Mouse (Mus musculus) limb, embryonic 11.5 days (tissue): ENCODE measurements around the gene Arih2. TPM values are rescaled to one million over a fixed set of nuclear protein-coding genes. Genes with fewer than 3 reads are reported as not detected.

Experiments used
- ATAC-seq: fragments of 200-750 bp; cut with Nextera tagmentation; 2 replicates; pipeline ENCODE4 v1.8.0; 2017; ENCODE audit warnings: low read depth; ENCODE audit not compliant: insufficient number of reproducible peaks, low FRiP score, low TSS enrichment
- DNase-seq: peaks from one replicate; pipeline ENCODE4 v3.0.0-alpha.2; 2015; ENCODE audit warnings: low spot score
- H3K27ac ChIP-seq: fragments of 300-500 bp; sonication (generic); replicated peaks from 2 replicates; pipeline ENCODE4 v1.5.1; 2014; ENCODE audit warnings: low read depth, mild to moderate bottlenecking, low read length
- H3K27me3 ChIP-seq: fragments of 300-500 bp; sonication (generic); 2 replicates; pipeline ENCODE4 v1.6.1; 2014; ENCODE audit warnings: mild to moderate bottlenecking, low read length, mixed read lengths; ENCODE audit not compliant: control insufficient read depth, insufficient read depth
- H3K36me3 ChIP-seq: fragments of 300-500 bp; sonication (generic); 2 replicates; pipeline ENCODE4 v1.6.1; 2014; ENCODE audit warnings: mild to moderate bottlenecking, low read length, moderate library complexity, mixed read lengths; ENCODE audit not compliant: control insufficient read depth, insufficient read depth
- H3K4me1 ChIP-seq: fragments of 300-500 bp; sonication (generic); 2 replicates; pipeline ENCODE4 v1.6.1; 2014; ENCODE audit warnings: low read length, mixed read lengths; ENCODE audit not compliant: control insufficient read depth, insufficient read depth
- H3K4me2 ChIP-seq: fragments of 300-500 bp; sonication (generic); 2 replicates; pipeline ENCODE4 v1.6.1; 2014; ENCODE audit warnings: low read depth, mild to moderate bottlenecking, moderate library complexity; ENCODE audit not compliant: severe bottlenecking
- H3K4me3 ChIP-seq: fragments of 300-500 bp; sonication (generic); 2 replicates; pipeline ENCODE4 v1.5.1; 2014; ENCODE audit warnings: low read depth, low read length
- H3K9ac ChIP-seq: fragments of 300-500 bp; sonication (generic); 2 replicates; pipeline ENCODE4 v1.6.1; 2014; ENCODE audit warnings: mild to moderate bottlenecking, low read length
- H3K9me3 ChIP-seq: fragments of 300-500 bp; sonication (generic); 2 replicates; pipeline ENCODE4 v1.6.1; 2016; ENCODE audit warnings: low read length; ENCODE audit not compliant: control insufficient read depth
- WGBS: fragments of 180-500 bp; shearing (Covaris S2); extraction: QIAGEN DNeasy Blood & Tissue Kit; methylation state at CpG from one replicate; pipeline ENCODE4 v1.1.7; 2014; 5-methylcytosine and 5-hydroxymethylcytosine counted together
- polyA plus RNA-seq: library from polyadenylated mRNA; unstranded; fragments of >200 nt; fragmentation: Nextera tagmentation; extraction: Ambion mirVana; gene quantifications from 2 replicates; pipeline ENCODE4 v1.2.1, GENCODE M21; 2014

Gene Arih2
- polyA plus RNA-seq, 1 experiment from 2014 or later = 45.0 TPM

GRCm38 (mm10) chr9:108566815-108567776, 82.1 kb downstream of the Arih2 start, which contains the start of gene Ndufaf3:
Gene Ndufaf3, minus strand, starts transcription at chr9:108567434.
- Histone ChIP-seq H3K27ac (peak within 1 kb of the TSS; percentile 66), H3K4me3 (peak within 1 kb of the TSS; percentile 76), H3K4me1 (peaks cover 17% of the 10 kb centered on the region), H3K4me2 (peak within 1 kb of the TSS; percentile 89), H3K27me3 (no peaks in the 10 kb centered on the region), H3K9ac (peak within 1 kb of the TSS; percentile 76), H3K36me3 (peaks cover 12% of the 10 kb centered on the region), H3K9me3 (no peaks in the 10 kb centered on the region)
- ATAC-seq = peak; percentile 80
- WGBS = under 1% methylated on average over 73 of the region's 73 CpGs
- peak; percentile 97 for DNase-seq

DNA sequence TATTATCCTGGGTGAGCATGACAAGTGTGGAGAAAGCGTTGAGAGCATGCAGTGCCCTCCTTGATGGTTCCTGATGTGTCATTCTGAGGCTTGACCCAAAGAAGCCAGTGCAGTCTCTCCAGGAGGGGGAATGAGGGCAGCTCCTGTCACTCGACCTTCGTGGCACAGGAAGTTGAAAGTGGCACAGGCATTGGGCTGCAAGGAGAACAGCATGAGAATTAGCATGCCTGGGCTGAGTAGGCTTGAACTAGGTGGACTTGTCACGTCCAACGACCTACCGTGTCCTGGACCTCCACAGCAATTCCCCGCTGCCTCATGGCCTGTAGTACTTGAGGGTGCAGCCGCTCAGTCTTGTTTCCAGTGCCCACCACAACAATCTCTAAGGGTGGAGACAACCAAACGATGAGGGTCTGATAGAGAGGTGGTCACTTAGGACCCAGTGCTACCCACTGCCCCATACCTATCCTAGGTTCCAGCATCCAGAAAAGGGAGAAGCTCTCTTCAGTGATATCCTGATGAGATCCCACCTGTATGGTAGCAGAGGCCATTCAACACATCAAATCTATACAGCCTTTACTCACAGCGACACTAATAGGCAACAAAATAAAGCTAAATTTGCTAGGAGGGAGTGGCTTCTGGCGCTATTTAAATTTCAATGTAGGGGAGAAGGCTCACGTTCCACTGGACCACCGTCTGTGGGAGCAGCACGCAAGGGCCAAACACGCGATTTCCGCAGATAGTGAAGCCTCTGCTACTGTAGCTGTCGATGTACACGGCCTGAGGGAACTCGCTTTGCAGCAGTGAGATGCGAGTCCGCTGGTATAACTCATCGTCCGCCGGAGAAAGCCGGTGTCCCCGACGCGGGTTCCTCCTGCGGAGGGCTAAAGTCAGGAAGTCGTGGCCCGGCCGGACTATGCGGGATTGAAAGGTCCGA, 83.0 kb downstream of the Arih2 start:
- peak; percentile 24 for DNase-seq

GRCm38 (mm10) chr9:108564131-108564530, 85.1 kb downstream of the Arih2 start:
- 88% methylated on average over 7 of the region's 7 CpGs for WGBS
- Histone ChIP-seq H3K27me3 (no peaks in the 10 kb centered on the region), H3K4me2 (no peak overlapping the region), H3K4me1 (peaks cover 18% of the 10 kb centered on the region), H3K36me3 (peaks cover 9% of the 10 kb centered on the region), H3K9ac (no peak overlapping the region), H3K4me3 (no peak overlapping the region), H3K9me3 (no peaks in the 10 kb centered on the region), H3K27ac (no peak overlapping the region)
- ATAC-seq = no peak
- no peak for DNase-seq

More for the DNA sequence above, 83.0 kb downstream of the Arih2 start:
- peaks cover 7% of the 10 kb centered on the region for H3K36me3 ChIP-seq
- no peak for ATAC-seq
- H3K9me3 ChIP-seq = no peaks in the 10 kb centered on the region
- no peaks in the 10 kb centered on the region for H3K27me3 ChIP-seq
- H3K4me1 ChIP-seq = peaks cover 24% of the 10 kb centered on the region
- WGBS = 13% methylated on average over 35 of the region's 35 CpGs
- peak overlapping the region; percentile 89 for H3K4me2 ChIP-seq
- H3K9ac ChIP-seq = peak overlapping the region; percentile 76
- peak overlapping the region; percentile 66; the same call in 1 of the 2 replicates for H3K27ac ChIP-seq
- H3K4me3 ChIP-seq = peak overlapping the region; percentile 76

DNA sequence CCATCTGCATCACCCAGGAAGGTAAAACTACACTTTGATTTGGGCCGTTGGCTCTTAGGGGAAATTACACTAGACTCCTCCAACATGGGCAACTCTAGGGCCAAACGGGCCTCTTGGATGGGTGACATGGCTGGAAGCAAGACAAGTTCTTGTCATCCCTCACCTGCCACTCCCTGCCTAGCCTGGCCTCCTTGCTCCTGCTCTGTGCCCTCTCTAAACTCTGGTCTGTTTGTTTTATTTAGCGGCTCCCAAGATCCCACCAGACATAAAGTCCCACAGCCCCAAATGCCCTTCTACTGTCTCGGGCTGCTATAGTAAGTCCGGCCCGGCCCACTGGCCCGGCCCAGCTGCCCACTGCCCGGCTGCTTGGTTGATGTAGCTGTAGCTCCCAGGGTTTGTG, 85.5 kb downstream of the Arih2 start:
- no peaks in the 10 kb centered on the region for H3K9me3 ChIP-seq
- DNase-seq = no peak
- WGBS = 92% methylated on average over 8 of the region's 8 CpGs
- no peak overlapping the region for H3K4me2 ChIP-seq
- H3K4me1 ChIP-seq = peaks cover 18% of the 10 kb centered on the region
- no peak overlapping the region for H3K27ac ChIP-seq
- no peaks in the 10 kb centered on the region for H3K27me3 ChIP-seq
- no peak overlapping the region for H3K9ac ChIP-seq
- no peak for ATAC-seq
- peaks cover 13% of the 10 kb centered on the region for H3K36me3 ChIP-seq
- H3K4me3 ChIP-seq = no peak overlapping the region

GRCm38 (mm10) chr9:108560227-108560841, 88.9 kb downstream of the Arih2 start, which contains the start of gene Impdh2:
Gene Impdh2, plus strand, starts transcription at chr9:108560286.
- ATAC-seq = peak; percentile 98
- Histone ChIP-seq H3K4me2 (peak within 1 kb of the TSS; percentile 75), H3K4me1 (peaks cover 10% of the 10 kb centered on the region), H3K36me3 (peaks cover 32% of the 10 kb centered on the region), H3K9me3 (no peaks in the 10 kb centered on the region), H3K9ac (peak within 1 kb of the TSS; percentile 72), H3K4me3 (peak within 1 kb of the TSS; percentile 56), H3K27me3 (no peaks in the 10 kb centered on the region), H3K27ac (peak within 1 kb of the TSS; percentile 21; the same call in 1 of the 2 replicates)
- under 1% methylated on average over 53 of the region's 53 CpGs for WGBS
- DNase-seq = peak; percentile 97

- H3K27ac ChIP-seq = no peak overlapping the region
- peaks cover 31% of the 10 kb centered on the region for H3K36me3 ChIP-seq
- H3K9ac ChIP-seq = no peak overlapping the region
- H3K9me3 ChIP-seq = no peaks in the 10 kb centered on the region
- ATAC-seq = no peak
- 90% methylated on average over 4 of the region's 4 CpGs for WGBS
- peaks cover 10% of the 10 kb centered on the region for H3K4me1 ChIP-seq
- no peak for DNase-seq
- H3K4me3 ChIP-seq = no peak overlapping the region
- no peaks in the 10 kb centered on the region for H3K27me3 ChIP-seq
- H3K4me2 ChIP-seq = no peak overlapping the region
These were observed 90.0 kb downstream of the Arih2 start for GRCm38 (mm10) chr9:108559169-108559568.
